Mouse (Mus musculus) CH12.LX (cell line): ENCODE results near the gene Zcchc7. TPM values are rescaled to one million over a fixed set of nuclear protein-coding genes. Genes with fewer than 3 reads are reported as not detected.

Source experiments
- DNase-seq: peaks from one replicate; pipeline ENCODE4 v3.0.0-alpha.2; 2013; ENCODE audit errors: extremely low read depth
- H3K27ac ChIP-seq: 2 replicates; pipeline ENCODE4 v1.5.1; 2012; ENCODE audit warnings: low read depth, mild to moderate bottlenecking, control low read depth, moderate library complexity; ENCODE audit not compliant: insufficient read depth
- H3K27me3 ChIP-seq: replicated peaks from 2 replicates; pipeline ENCODE3; 2012; ENCODE audit warnings: inconsistent platforms
- H3K36me3 ChIP-seq, 2 experiments: replicated peaks in 1 of 2; 2 replicates each; pipeline versions ENCODE3 to v1.6.1; 2012; ENCODE audit warnings: inconsistent platforms in 1 of 2, low read length in 1 of 2, mild to moderate bottlenecking in 1 of 2, mixed read lengths in 1 of 2, moderate library complexity in 1 of 2; ENCODE audit not compliant: control insufficient read depth in 1 of 2, insufficient read depth in 1 of 2
- H3K4me1 ChIP-seq, 2 experiments: 2 replicates each; pipeline ENCODE4 v1.6.1; 2012; ENCODE audit warnings: inconsistent platforms in 1 of 2, moderate library complexity in 1 of 2; ENCODE audit not compliant: insufficient read depth in 2 of 2, control insufficient read depth in 1 of 2
- H3K4me2 ChIP-seq: 2 replicates; pipeline ENCODE4 v1.6.1; 2012; ENCODE audit warnings: low read depth, mild to moderate bottlenecking, control low read depth; ENCODE audit not compliant: poor library complexity, insufficient read depth, severe bottlenecking
- H3K4me3 ChIP-seq, 3 experiments: fragments of 150-350 bp in 1 of 3; sonication (generic) in 1 of 3; replicated peaks in 1 of 3; 2 replicates each; pipeline versions ENCODE3 to v1.5.1; 2011 to 2012; ENCODE audit warnings: low read depth in 2 of 3, low read length in 2 of 3, mild to moderate bottlenecking in 2 of 3, moderate library complexity in 2 of 3, control low read depth in 1 of 3, improper control_type of control experiment in 1 of 3, inconsistent platforms in 1 of 3, mixed read lengths in 1 of 3; ENCODE audit not compliant: poor library complexity in 1 of 3
- H3K79me2 ChIP-seq: replicated peaks from 2 replicates; pipeline ENCODE4 v1.6.1; 2012; ENCODE audit warnings: mild to moderate bottlenecking, moderate library complexity; ENCODE audit not compliant: control insufficient read depth, poor library complexity, insufficient read depth, severe bottlenecking; ENCODE audit errors: extremely low read depth
- H3K9ac ChIP-seq: 2 replicates; pipeline ENCODE4 v1.6.1; 2012; ENCODE audit warnings: low read depth, mild to moderate bottlenecking, control low read depth, moderate library complexity; ENCODE audit not compliant: insufficient read depth
- H3K9me3 ChIP-seq: replicated peaks from 2 replicates; pipeline ENCODE3; 2012; ENCODE audit warnings: low read length, inconsistent platforms, mixed read lengths
- BHLHE40 ChIP-seq: IDR thresholded peaks from 2 replicates; pipeline ENCODE4 v1.6.1; 2011; ENCODE audit warnings: mild to moderate bottlenecking, low read depth, low read length, improper control_type of control experiment
- CHD1 ChIP-seq: IDR thresholded peaks from 2 replicates; pipeline ENCODE4 v1.6.1; 2012; ENCODE audit warnings: low read depth, low read length, improper control_type of control experiment, inconsistent platforms
- CTCF ChIP-seq, 2 experiments: IDR thresholded peaks in 1 of 2; conservative IDR thresholded peaks in 1 of 2; 2 replicates each; pipeline ENCODE4 v1.5.1; 2011 to 2012; ENCODE audit warnings: low read depth in 2 of 2, low read length in 2 of 2, improper control_type of control experiment in 1 of 2, inconsistent platforms in 1 of 2, mild to moderate bottlenecking in 1 of 2, moderate library complexity in 1 of 2
- E2F4 ChIP-seq: IDR thresholded peaks from 2 replicates; pipeline ENCODE4 v1.6.1; 2011; ENCODE audit warnings: low read depth, low read length, improper control_type of control experiment; ENCODE audit not compliant: insufficient replicate concordance
- ELF1 ChIP-seq: IDR thresholded peaks from 2 replicates; pipeline ENCODE4 v1.6.1; 2014; ENCODE audit warnings: low read depth, mild to moderate bottlenecking, inconsistent platforms, low read length, improper control_type of control experiment
- EP300 ChIP-seq: IDR thresholded peaks from 2 replicates; pipeline ENCODE4 v1.6.1; 2011; ENCODE audit warnings: low read length, improper control_type of control experiment
- GABPA ChIP-seq: IDR thresholded peaks from 2 replicates; pipeline ENCODE4 v1.6.1; 2012; ENCODE audit warnings: low read depth, low read length, improper control_type of control experiment, inconsistent platforms; ENCODE audit not compliant: insufficient replicate concordance
- JUN ChIP-seq: IDR thresholded peaks from 2 replicates; pipeline ENCODE4 v1.6.1; 2011; ENCODE audit warnings: low read depth, mild to moderate bottlenecking, low read length, improper control_type of control experiment, moderate library complexity; ENCODE audit not compliant: insufficient read depth
- JUND ChIP-seq: conservative IDR thresholded peaks from 2 replicates; pipeline ENCODE4 v1.6.1; 2011; ENCODE audit warnings: low read depth, low read length, improper control_type of control experiment
- KAT2A ChIP-seq: IDR thresholded peaks from 2 replicates; pipeline ENCODE4 v1.6.1; 2012; ENCODE audit warnings: low read length, improper control_type of control experiment, inconsistent platforms; ENCODE audit not compliant: insufficient replicate concordance
- MAX ChIP-seq: IDR thresholded peaks from 2 replicates; pipeline ENCODE4 v1.6.1; 2011; ENCODE audit warnings: low read length, improper control_type of control experiment
- MXI1 ChIP-seq: IDR thresholded peaks from 2 replicates; pipeline ENCODE4 v1.6.1; 2011; ENCODE audit warnings: mild to moderate bottlenecking, low read depth, low read length, improper control_type of control experiment
- NELFE ChIP-seq: IDR thresholded peaks from 2 replicates; pipeline ENCODE4 v1.6.1; 2011; ENCODE audit warnings: low read depth, low read length, improper control_type of control experiment
- PAX5 ChIP-seq: IDR thresholded peaks from 2 replicates; pipeline ENCODE4 v1.6.1; 2012; ENCODE audit warnings: low read length, inconsistent platforms, mixed read lengths
- ZC3H11A ChIP-seq: IDR thresholded peaks from 2 replicates; pipeline ENCODE4 v1.6.1; 2012; ENCODE audit warnings: low read depth, mild to moderate bottlenecking, inconsistent platforms, low read length, improper control_type of control experiment
- dilution Hi-C: fragments of 300-500 bp; cut with MboI; formaldehyde crosslinking; loops from 2 replicates; pipeline ENCODE4 v1.14.3; 2020; ENCODE audit warnings: low sequenced_read_pairs; ENCODE audit not compliant: extremely low pct_unique_long_range_greater_than_20kb, extremely low pct_ligation_motif_present
- in situ Hi-C: fragments of 300-500 bp; cut with MboI; formaldehyde crosslinking; loops from 3 replicates; pipeline ENCODE4 v1.14.3; 2019; ENCODE audit warnings: low sequenced_read_pairs, low pct_ligation_motif_present, low pct_unique_long_range_greater_than_20kb, mixed read lengths
- polyA plus RNA-seq: library from polyadenylated mRNA; unstranded; fragments of >175 nt; gene quantifications from 2 replicates; pipeline ENCODE4 v1.2.1, GENCODE M21; 2012; ENCODE audit warnings: low read depth; ENCODE audit not compliant: insufficient read length
- total RNA-seq, 2 experiments: library from RNA; depleted of rRNA; stranded (reverse); fragments of 300-350 nt in 1 of 2; fragments of >200 nt in 1 of 2; gene quantifications; 2 replicates each; pipeline ENCODE4 v1.2.3; 2012 to 2014

The Zcchc7 gene
- total and polyA plus RNA-seq, 3 experiments, result 21.0 to 27.6 (median 25.2) TPM

DNA sequence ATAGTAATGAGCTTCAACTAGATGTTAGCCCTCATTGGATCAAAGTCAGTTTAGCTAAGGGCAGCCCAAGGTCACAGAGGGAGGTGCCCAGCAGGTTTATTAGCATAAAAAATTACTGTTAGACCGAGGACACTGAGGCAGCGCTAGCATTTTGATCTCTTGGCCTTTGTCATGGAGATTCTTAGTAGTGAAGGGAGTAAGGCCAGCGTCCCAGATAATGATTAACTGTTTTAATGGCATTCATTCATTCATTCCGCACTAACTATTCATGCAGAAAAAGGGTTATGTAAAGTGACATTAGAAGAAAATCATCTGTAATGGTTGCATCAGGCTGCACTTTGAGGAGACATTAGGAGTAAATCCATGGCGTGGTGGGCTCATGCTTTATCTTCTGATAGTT is 165.2 kb downstream of the Zcchc7 start:
- no peak overlapping the region for H3K4me3 ChIP-seq
- TF ChIP-seq JUND (no peak), E2F4 (no peak), EP300 (no peak), BHLHE40 (no peak), MXI1 (no peak), MAX (no peak), CTCF (conservative IDR thresholded peaks at IDR 0.05 in 1 of 2, IDR thresholded peaks at IDR 0.05 in 1 of 2; ENCODE audit: low read depth in 2 of 2, low read length in 2 of 2) (no peak), NELFE (no peak), GABPA (no peak), ZC3H11A (no peak), ELF1 (no peak), CHD1 (no peak), PAX5 (no peak)
- H3K27ac ChIP-seq, result no peak overlapping the region
- no peak for DNase-seq
- dilution Hi-C loops (no loop called here), in situ Hi-C loops (loop anchor here (25.0 kb wide), 1 partner anchor 359 kb away; no protein-coding TSS in a partner anchor)
- H3K79me2 ChIP-seq, result 0 out of 2 replicates have a peak, but pooled peaks cover 2% of the 10 kb centered on the region
- H3K4me2 ChIP-seq, result no peak overlapping the region
- H3K27me3 ChIP-seq, result no peaks in the 10 kb centered on the region
- H3K9ac ChIP-seq, result no peak overlapping the region
- peaks cover 0 to 38% of the 10 kb centered on the region in 2 experiments; a peak in 2 of 4 replicates for H3K4me1 ChIP-seq
- no peaks in the 10 kb centered on the region for H3K9me3 ChIP-seq
- peaks cover 3 to 54% of the 10 kb centered on the region in 2 experiments for H3K36me3 ChIP-seq

DNA sequence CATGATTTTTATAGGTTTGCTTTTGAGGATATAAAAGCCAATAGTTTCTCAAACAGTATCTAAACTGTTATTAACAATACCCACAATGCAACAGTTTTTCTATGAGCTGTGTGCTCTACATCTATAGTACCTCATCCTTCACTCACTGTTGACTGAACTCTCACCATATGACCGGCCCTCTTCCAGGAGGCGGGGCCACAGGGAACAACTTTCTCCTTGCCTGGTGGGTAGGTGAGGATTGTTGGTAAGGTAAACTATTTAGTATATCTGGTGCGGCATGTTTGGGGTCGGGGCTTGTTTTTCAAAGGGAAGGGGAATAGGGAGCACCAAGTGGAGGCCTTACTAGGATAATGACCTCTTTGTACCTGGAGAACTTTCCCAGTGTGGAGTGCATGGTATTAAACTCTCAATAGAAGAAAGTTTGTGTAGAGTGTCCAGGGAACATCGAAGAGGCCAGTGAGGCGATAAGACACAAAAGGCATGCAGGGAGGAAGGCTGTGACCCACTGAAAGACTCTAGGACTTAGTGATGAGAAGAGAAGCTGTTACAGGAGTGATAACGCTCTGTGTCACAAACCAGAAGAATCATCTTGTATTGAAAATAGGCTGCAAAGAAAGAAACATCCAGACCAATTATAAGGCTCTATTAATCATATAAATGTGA is 166.9 kb downstream of the Zcchc7 start:
- no peak for DNase-seq
- Histone ChIP-seq H3K9ac (no peak overlapping the region), H3K4me3 (no peak overlapping the region), H3K4me1 (peaks cover 0 to 32% of the 10 kb centered on the region in 2 experiments; a peak in 2 of 4 replicates), H3K4me2 (no peak overlapping the region), H3K36me3 (peaks cover 14 to 59% of the 10 kb centered on the region in 2 experiments), H3K9me3 (no peaks in the 10 kb centered on the region), H3K27ac (no peak overlapping the region), H3K27me3 (no peaks in the 10 kb centered on the region), H3K79me2 (no peaks in the 10 kb centered on the region)
- in situ Hi-C loops (loop anchor here (25.0 kb wide), 1 partner anchor 360 kb away; no protein-coding TSS in a partner anchor), dilution Hi-C loops (no loop called here)
- TF ChIP-seq KAT2A (no peak), JUN (no peak)
